Mouse (Mus musculus) stomach, embryonic 15.5 days (tissue): ENCODE measurements at regions not wholly inside any gene's neighbourhood (a gene's known extent, or its start where the extent isn't known, plus 50 kb on each side); places are given as distances from the start of the nearest gene placed in this dataset.

Experiments
- ATAC-seq: fragments of 200-750 bp; cut with Nextera tagmentation; 2 replicates; pipeline ENCODE4 v1.8.0; 2017; ENCODE audit warnings: low read depth, moderate number of reproducible peaks, moderate TSS enrichment; ENCODE audit not compliant: insufficient read depth, low FRiP score
- H3K27ac ChIP-seq: fragments of 300-500 bp; sonication (generic); 2 replicates; pipeline ENCODE4 v1.5.1; 2015; ENCODE audit warnings: mild to moderate bottlenecking, inconsistent platforms
- H3K27me3 ChIP-seq: fragments of 300-500 bp; sonication (generic); replicated peaks from 2 replicates; pipeline ENCODE4 v1.6.1; 2015; ENCODE audit warnings: inconsistent platforms
- H3K36me3 ChIP-seq: fragments of 300-500 bp; sonication (generic); 2 replicates; pipeline ENCODE4 v1.6.1; 2015; ENCODE audit warnings: inconsistent platforms
- H3K4me1 ChIP-seq: fragments of 300-500 bp; sonication (generic); 2 replicates; pipeline ENCODE4 v1.6.1; 2015; ENCODE audit warnings: inconsistent platforms
- H3K4me2 ChIP-seq: fragments of 300-500 bp; sonication (generic); 2 replicates; pipeline ENCODE4 v1.6.1; 2015; ENCODE audit warnings: mild to moderate bottlenecking, inconsistent platforms
- H3K4me3 ChIP-seq: fragments of 300-500 bp; sonication (generic); replicated peaks from 2 replicates; pipeline ENCODE4 v1.5.1; 2015; ENCODE audit warnings: inconsistent platforms
- H3K9ac ChIP-seq: fragments of 300-500 bp; sonication (generic); 2 replicates; pipeline ENCODE4 v1.6.1; 2015; ENCODE audit warnings: inconsistent platforms
- H3K9me3 ChIP-seq: fragments of 300-500 bp; sonication (generic); 2 replicates; pipeline ENCODE4 v1.6.1; 2016; ENCODE audit warnings: inconsistent platforms
- WGBS: fragments of 180-500 bp; shearing (Covaris S2); methylation state at CpG from one replicate; pipeline ENCODE4 v1.1.7; 2015; 5-methylcytosine and 5-hydroxymethylcytosine counted together

DNA sequence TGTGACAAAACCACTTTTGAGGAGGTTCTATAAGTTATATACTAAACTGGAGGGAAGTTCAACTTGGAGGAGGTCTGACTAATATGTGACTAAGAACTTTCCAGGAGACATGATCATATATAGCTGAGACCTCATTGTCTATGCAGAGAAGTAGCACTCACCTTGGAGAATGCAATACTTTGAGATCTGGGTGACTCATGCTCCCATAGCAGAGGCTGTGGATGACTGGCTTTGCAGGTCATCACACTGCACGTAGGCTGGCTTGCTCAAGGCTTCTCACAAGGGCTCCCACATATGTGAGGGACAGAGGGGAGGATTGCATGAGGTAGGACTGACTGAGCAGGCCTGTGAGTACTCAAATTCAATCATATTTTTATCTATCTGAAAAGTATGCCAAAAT, 726.7 kb downstream of the Inhba start:
- H3K4me3 ChIP-seq: no peak overlapping the region
- no peak overlapping the region for H3K27ac ChIP-seq
- no peaks in the 10 kb centered on the region for H3K4me1 ChIP-seq
- H3K9ac ChIP-seq: no peak overlapping the region
- H3K4me2 ChIP-seq: no peak overlapping the region
- 83% methylated on average over 1 of the region's 1 CpGs for WGBS
- ATAC-seq: no peak
- H3K27me3 ChIP-seq: no peaks in the 10 kb centered on the region
- H3K36me3 ChIP-seq: no peaks in the 10 kb centered on the region
- H3K9me3 ChIP-seq: no peaks in the 10 kb centered on the region

DNA sequence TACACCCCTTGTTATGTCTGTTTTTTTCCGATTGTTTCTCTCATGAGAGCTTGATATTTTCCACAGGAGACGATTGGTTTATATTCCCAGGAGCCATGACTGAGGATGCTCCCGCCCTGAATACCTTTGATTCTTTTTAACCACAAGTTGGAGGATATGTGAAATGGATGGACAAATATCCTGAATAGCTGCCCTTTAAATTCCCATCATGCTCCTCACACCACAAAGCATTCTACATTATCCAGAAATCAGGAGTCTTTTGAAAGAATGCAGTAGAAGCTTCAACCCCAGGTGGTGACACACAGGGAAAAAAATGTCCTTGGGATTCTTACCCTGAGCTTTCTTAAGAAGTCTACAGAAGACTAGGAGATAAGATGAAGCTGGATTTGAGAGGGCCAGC, 727.9 kb downstream of the Inhba start:
- H3K4me3 ChIP-seq: no peak overlapping the region
- no peaks in the 10 kb centered on the region for H3K36me3 ChIP-seq
- no peaks in the 10 kb centered on the region for H3K4me1 ChIP-seq
- no peak for ATAC-seq
- no peaks in the 10 kb centered on the region for H3K9me3 ChIP-seq
- H3K4me2 ChIP-seq: no peak overlapping the region
- H3K27ac ChIP-seq: no peak overlapping the region
- H3K9ac ChIP-seq: no peak overlapping the region
- H3K27me3 ChIP-seq: no peaks in the 10 kb centered on the region
- 87% methylated on average over 3 of the region's 3 CpGs for WGBS

DNA sequence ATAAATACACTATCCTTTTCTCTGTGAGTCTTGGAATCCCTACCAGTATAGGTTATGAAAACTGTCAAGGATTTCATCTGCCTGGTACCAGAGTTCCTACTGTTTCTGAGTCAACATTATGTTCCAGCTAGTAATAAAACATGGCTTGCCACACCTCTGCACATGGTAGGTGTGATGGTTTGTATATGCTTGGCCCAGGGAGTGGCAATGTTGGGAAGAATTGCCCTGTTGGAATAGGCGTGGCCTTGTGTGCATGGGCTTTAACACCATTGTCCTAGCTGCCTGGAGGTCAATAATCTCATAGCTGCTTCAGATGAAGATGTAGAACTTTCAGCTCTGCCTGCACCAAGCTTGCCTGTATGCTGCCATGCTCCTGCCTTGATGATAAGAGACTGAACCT, 732.6 kb downstream of the Inhba start:
- H3K9ac ChIP-seq: no peak overlapping the region
- H3K27me3 ChIP-seq: no peaks in the 10 kb centered on the region
- no peak for ATAC-seq
- H3K9me3 ChIP-seq: no peaks in the 10 kb centered on the region
- 86% methylated on average over 1 of the region's 1 CpGs for WGBS
- H3K36me3 ChIP-seq: no peaks in the 10 kb centered on the region
- no peaks in the 10 kb centered on the region for H3K4me1 ChIP-seq
- no peak overlapping the region for H3K4me3 ChIP-seq
- no peak overlapping the region for H3K4me2 ChIP-seq
- no peak overlapping the region for H3K27ac ChIP-seq

DNA sequence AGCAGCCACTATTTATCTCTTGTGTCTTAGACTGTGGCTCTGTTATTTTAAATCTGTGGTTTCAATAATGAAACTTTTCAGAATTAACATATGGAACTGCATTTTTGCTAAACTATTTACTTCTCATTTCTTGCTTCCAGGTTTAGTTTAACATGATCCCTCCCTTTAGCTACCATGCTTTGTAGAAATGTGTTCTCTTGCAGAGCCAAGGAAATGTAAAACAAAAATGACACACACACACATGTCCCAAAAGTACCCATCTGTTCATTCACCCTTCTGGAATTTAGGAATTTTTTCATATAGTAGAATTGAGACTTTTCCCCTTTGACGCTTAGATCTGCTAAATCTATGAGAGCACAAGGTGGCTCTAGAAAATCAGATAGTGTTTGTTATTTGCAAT, 734.0 kb downstream of the Inhba start:
- Histone ChIP-seq H3K4me1 (no peaks in the 10 kb centered on the region), H3K4me2 (no peak overlapping the region), H3K36me3 (no peaks in the 10 kb centered on the region), H3K27ac (no peak overlapping the region), H3K27me3 (no peaks in the 10 kb centered on the region), H3K9ac (no peak overlapping the region), H3K9me3 (no peaks in the 10 kb centered on the region), H3K4me3 (no peak overlapping the region)
- no peak for ATAC-seq
- 84% methylated on average over 1 of the region's 1 CpGs for WGBS

DNA sequence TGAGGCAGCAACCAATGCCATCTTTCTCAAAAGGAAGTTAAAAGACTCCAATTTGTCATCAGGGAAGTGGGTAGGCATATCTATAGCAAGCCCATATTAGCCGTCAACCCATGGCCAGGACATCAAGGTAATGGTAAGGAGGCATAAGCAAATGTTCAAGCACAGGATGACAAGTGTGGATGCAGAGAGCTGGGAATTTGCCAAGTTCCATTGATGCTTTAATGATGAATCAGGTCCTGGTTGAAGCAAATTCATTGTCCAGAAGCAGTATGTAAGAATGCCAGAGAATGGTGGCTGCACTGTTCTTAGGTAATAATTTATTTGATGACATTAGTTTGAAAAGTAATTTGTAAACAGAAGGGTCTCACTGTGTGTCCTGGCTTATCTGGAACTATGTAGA, 734.8 kb downstream of the Inhba start:
- no peaks in the 10 kb centered on the region for H3K4me1 ChIP-seq
- no peaks in the 10 kb centered on the region for H3K36me3 ChIP-seq
- no peak overlapping the region for H3K4me2 ChIP-seq
- 72% methylated on average over 1 of the region's 1 CpGs for WGBS
- H3K27me3 ChIP-seq: no peaks in the 10 kb centered on the region
- H3K9ac ChIP-seq: no peak overlapping the region
- no peak overlapping the region for H3K27ac ChIP-seq
- H3K9me3 ChIP-seq: no peaks in the 10 kb centered on the region
- no peak overlapping the region for H3K4me3 ChIP-seq
- ATAC-seq: no peak

DNA sequence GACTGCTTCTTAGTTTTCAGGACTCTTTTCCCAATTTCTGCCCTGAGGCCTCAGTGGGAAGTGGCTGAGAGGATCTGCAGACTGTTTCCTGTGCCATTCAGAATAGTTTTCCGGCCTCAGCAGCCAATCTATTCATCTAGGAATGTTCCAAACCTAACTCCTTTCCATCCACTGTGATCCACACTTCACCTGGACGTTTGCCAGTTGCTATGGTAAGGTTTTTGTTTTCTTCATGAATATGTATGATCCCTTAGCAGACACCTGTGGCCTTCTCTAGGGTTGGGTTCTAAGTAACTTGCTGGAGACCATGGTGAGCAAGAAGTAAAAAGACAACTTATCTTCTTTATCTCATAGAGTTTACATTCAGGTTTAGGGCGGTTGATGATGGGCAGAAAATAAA, 744.6 kb downstream of the Inhba start:
- Histone ChIP-seq H3K9me3 (no peaks in the 10 kb centered on the region), H3K36me3 (no peaks in the 10 kb centered on the region), H3K4me3 (no peak overlapping the region), H3K9ac (no peak overlapping the region), H3K27me3 (no peaks in the 10 kb centered on the region), H3K4me2 (no peak overlapping the region), H3K27ac (no peak overlapping the region), H3K4me1 (0 out of 2 replicates have a peak, but pooled peaks cover 2% of the 10 kb centered on the region)
- WGBS: 56% methylated on average over 3 of the region's 3 CpGs
- ATAC-seq: no peak

DNA sequence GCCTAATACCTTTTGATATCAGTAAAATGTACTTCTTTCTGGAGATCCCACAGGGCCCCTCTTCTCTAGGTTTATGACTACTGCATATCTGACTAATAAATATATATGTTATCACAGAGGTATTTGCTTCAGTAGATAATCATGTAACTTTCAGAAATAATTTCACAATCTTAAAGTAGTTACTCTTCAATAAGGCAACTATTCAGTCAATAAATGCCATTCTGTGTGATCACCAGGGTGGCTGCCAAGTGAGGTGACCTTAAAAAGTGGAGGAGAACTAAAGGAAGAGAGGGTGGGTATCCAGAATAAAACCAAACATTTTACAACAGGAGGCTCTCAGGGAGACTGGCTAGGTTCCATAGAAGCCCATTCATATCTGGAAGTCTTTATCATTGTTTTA, 748.4 kb downstream of the Inhba start:
- no peak for ATAC-seq
- no peak overlapping the region for H3K4me3 ChIP-seq

DNA sequence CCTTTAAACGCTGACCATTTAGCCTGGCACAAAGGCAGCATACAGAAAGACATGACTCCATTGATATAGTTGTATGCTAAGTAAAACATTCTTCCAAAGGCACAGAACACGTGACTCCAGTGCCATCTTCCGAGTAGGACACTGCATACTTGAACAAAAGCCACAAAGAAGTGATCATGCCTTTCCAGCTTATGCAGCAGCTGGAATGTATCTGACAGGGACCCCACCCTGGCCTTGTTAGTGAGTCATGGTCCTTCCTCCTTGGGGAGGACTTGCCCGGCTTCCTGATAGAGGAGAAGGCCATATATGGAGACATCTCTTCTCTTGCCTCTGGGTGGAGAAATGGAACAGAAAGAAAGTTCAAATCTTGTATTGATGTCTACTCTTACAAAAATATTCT, 749.8 kb downstream of the Inhba start:
- no peak overlapping the region for H3K9ac ChIP-seq
- H3K36me3 ChIP-seq: no peaks in the 10 kb centered on the region
- ATAC-seq: no peak
- H3K4me3 ChIP-seq: no peak overlapping the region
- WGBS: 50% methylated on average over 4 of the region's 4 CpGs
- no peaks in the 10 kb centered on the region for H3K27me3 ChIP-seq
- H3K9me3 ChIP-seq: no peaks in the 10 kb centered on the region
- no peak overlapping the region for H3K27ac ChIP-seq
- H3K4me1 ChIP-seq: 0 out of 2 replicates have a peak, but pooled peaks cover 4% of the 10 kb centered on the region
- no peak overlapping the region for H3K4me2 ChIP-seq

More for the DNA sequence above, 748.4 kb downstream of the Inhba start:
- Histone ChIP-seq H3K27me3 (no peaks in the 10 kb centered on the region), H3K4me2 (no peak overlapping the region), H3K4me1 (0 out of 2 replicates have a peak, but pooled peaks cover 4% of the 10 kb centered on the region), H3K9me3 (no peaks in the 10 kb centered on the region), H3K9ac (no peak overlapping the region), H3K27ac (no peak overlapping the region), H3K36me3 (no peaks in the 10 kb centered on the region)

DNA sequence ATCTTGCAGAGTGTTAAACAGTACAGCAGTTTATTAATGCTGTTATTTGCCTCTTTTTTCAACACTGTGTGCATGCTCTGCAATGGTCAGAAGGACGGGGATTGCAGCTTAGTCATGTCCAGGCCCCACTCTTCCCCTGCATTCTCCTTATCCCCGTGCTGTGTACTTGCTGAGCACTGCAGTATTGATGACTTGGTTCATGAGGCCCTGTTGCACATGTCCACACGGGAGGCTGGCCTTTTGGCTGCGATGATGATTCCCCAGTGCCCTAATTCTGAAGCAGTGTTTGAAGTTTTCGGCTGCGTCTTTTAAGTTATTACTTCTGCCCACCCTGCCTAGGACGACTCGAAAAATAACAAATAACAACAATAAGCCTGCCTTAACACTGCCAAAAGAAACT, 750.7 kb downstream of the Inhba start:
- WGBS: 89% methylated on average over 8 of the region's 8 CpGs

DNA sequence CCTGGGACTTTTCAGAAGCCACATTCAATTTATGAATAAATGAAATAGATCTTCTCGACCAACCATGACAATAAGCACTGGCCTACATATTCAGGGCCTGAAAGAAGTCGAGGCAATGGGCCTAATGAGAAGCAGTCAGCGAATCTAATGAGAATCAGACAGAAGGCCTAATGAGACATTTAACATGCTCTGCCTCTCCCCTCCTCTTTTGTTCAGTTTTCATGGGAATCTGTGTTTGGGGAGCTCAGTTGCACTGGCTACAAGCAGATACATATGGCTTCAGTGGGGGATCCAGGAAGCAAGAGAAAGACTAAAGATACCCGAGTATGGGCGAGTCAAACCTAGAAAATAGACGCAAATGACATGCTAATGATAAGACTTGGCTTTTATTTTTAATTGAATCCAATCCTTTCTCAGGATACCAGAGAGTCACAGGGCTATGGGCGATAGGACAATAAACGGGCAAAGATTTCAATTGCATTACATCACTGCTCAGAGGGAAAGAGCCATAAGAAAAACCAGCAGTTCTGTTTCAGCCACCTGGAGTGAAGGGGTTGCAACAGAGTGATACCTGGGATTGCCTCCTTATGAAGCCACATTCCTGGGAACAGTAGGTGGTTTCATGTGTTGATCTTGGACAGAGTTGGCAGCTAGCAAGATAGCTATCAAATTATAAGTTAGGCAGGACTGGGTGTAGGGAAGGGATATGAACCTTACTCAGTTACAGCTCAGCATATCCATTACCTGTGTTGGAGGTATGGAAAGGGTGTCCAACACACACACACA, 751.3 kb downstream of the Inhba start:
- H3K36me3 ChIP-seq: no peaks in the 10 kb centered on the region
- 86% methylated on average over 8 of the region's 8 CpGs for WGBS
- no peaks in the 10 kb centered on the region for H3K27me3 ChIP-seq
- H3K9ac ChIP-seq: no peak overlapping the region
- H3K4me2 ChIP-seq: no peak overlapping the region
- H3K27ac ChIP-seq: no peak overlapping the region
- ATAC-seq: no peak
- no peaks in the 10 kb centered on the region for H3K9me3 ChIP-seq
- no peak overlapping the region for H3K4me3 ChIP-seq
- H3K4me1 ChIP-seq: 0 out of 2 replicates have a peak, but pooled peaks cover 4% of the 10 kb centered on the region

More for the DNA sequence above, 750.7 kb downstream of the Inhba start:
- H3K9ac ChIP-seq: no peak overlapping the region
- no peak for ATAC-seq
- H3K4me2 ChIP-seq: no peak overlapping the region
- H3K4me1 ChIP-seq: 0 out of 2 replicates have a peak, but pooled peaks cover 4% of the 10 kb centered on the region
- H3K27me3 ChIP-seq: no peaks in the 10 kb centered on the region
- H3K4me3 ChIP-seq: no peak overlapping the region
- no peaks in the 10 kb centered on the region for H3K9me3 ChIP-seq
- H3K27ac ChIP-seq: no peak overlapping the region
- H3K36me3 ChIP-seq: no peaks in the 10 kb centered on the region

DNA sequence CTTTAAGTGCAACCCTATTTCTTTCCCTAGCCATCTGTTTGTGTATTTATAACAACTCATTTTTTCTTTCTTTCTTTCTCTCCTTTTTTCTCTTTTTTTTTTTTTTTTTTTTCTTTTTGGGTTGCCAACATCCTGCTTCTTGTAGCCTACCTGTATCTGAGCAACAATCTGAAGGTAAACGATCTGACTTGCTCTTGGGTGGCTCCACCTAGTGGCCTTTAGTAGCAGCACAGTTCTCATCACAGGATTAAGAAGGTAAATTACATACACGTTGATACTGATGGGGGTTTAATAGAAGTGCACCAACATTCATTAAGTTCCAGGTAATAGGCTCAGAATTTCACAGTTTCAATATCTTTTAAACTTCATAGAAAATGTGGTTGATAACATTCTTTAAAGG, 752.1 kb downstream of the Inhba start:
- Histone ChIP-seq H3K4me1 (0 out of 2 replicates have a peak, but pooled peaks cover 4% of the 10 kb centered on the region), H3K4me2 (no peak overlapping the region), H3K27me3 (no peaks in the 10 kb centered on the region), H3K27ac (no peak overlapping the region), H3K9me3 (no peaks in the 10 kb centered on the region), H3K36me3 (no peaks in the 10 kb centered on the region), H3K9ac (no peak overlapping the region), H3K4me3 (no peak overlapping the region)
- 9% methylated on average over 2 of the region's 2 CpGs for WGBS
- no peak for ATAC-seq

DNA sequence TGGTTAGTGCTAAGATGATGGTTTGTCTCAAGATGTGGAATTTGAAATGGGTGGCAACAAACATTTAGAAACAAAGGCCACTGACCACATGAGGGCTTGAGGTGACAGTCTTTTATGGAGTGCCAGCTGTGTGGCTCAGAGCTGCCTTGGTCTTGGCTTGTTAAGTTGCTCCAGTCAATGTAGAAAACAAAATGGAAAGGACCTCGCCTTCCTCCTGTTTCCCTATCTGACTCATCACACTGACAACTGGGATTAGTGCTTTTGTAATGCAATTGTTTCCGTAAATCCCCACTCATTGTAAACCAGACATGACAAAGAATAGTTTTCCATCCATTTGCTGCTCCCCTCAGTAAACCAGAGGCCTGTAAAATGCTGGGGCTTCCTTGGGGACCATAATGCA, 757.8 kb downstream of the Inhba start:
- WGBS: 58% methylated on average over 2 of the region's 2 CpGs

More for the DNA sequence above, 757.8 kb downstream of the Inhba start:
- Histone ChIP-seq H3K4me2 (no peak overlapping the region), H3K4me3 (no peak overlapping the region), H3K36me3 (no peaks in the 10 kb centered on the region), H3K27ac (no peak overlapping the region), H3K9me3 (no peaks in the 10 kb centered on the region), H3K4me1 (no peaks in the 10 kb centered on the region), H3K9ac (no peak overlapping the region), H3K27me3 (no peaks in the 10 kb centered on the region)
- ATAC-seq: no peak
